Mouse (Mus musculus): ENCODE results near the gene Ccr7.

DNA sequence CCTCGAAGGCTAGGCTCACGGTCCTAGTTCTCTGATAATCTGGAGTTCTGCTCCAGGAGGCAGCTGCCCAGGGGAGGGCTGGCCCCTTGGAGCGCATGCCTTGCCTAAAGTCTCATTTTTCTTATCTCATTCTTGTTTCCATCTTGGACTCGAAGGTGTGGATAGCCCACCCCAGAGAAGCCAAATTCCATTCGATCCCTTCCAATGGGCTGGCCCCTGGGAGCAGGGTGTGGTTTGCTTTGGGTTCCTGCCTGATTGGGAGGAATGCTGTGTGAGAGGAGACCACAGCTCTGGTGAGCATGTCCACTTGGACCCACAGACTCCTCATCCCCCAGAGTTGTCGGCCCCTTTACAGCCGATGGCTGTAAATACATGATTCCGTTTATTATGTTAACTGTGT, 53.2 kb downstream of the Ccr7 start:
- no peak for TF ChIP-seq GATA1 (IDR thresholded peaks at IDR 0.05; ENCODE audit: low read depth, low read length)
- TF ChIP-seq BHLHE40 (IDR thresholded peaks at IDR 0.05; ENCODE audit: borderline replicate concordance, low read depth, low read length) = no peak
- TF ChIP-seq E2F4 (IDR thresholded peaks at IDR 0.05; ENCODE audit: borderline replicate concordance, low read depth, low read length) = no peak
- no peak for TF ChIP-seq CTCF (IDR thresholded peaks at IDR 0.05 in 2 of 3, conservative IDR thresholded peaks at IDR 0.05 in 1 of 3; ENCODE audit: control insufficient read depth in 1 of 3, insufficient read depth in 1 of 3, low read depth in 2 of 3, low read length in 3 of 3, poor library complexity in 1 of 3, severe bottlenecking in 1 of 3)
- no peak for TF ChIP-seq POLR2A (IDR thresholded peaks at IDR 0.05; ENCODE audit: control insufficient read depth in 1 of 2, insufficient read depth in 1 of 2, low read depth in 1 of 2, low read length in 2 of 2, poor library complexity in 1 of 2)

Measured in MEL (cell line).